Mouse (Mus musculus) liver, postnatal 0 days (tissue): ENCODE data around the gene Asf1b.

ENCODE experiments used
- CTCF ChIP-seq: sonication (generic); IDR thresholded peaks from 2 replicates; pipeline ENCODE4 v1.5.1; 2016; ENCODE audit warnings: antibody characterized with exemption, low read depth
- EP300 ChIP-seq: IDR thresholded peaks from 2 replicates; pipeline ENCODE4 v1.6.1; 2016; ENCODE audit warnings: antibody characterized with exemption, low read depth, mild to moderate bottlenecking

- TF ChIP-seq CTCF (no peak), EP300 (no peak)
These were observed 40.7 kb downstream of the Asf1b start for GRCm38 (mm10) chr8:83995973-83996372.
